Mouse (Mus musculus) midbrain, postnatal 0 days (tissue): Measurements from ENCODE around the gene Lrrc72. TPM values are rescaled to one million over a fixed set of nuclear protein-coding genes. Genes with fewer than 3 reads are reported as not detected.

ENCODE experiments used
- ATAC-seq: fragments of 200-750 bp; cut with Nextera tagmentation; 2 replicates; pipeline ENCODE4 v1.8.0; 2017; ENCODE audit warnings: moderate number of reproducible peaks, mild to moderate bottlenecking, moderate TSS enrichment, moderate library complexity; ENCODE audit not compliant: low FRiP score
- DNase-seq: peaks from one replicate; pipeline ENCODE4 v3.0.0-alpha.2; 2015; ENCODE audit warnings: low spot score
- H3K27ac ChIP-seq: fragments of 300-500 bp; sonication (generic); 2 replicates; pipeline ENCODE4 v1.5.1; 2014; ENCODE audit warnings: low read depth, mild to moderate bottlenecking, low read length, mixed read lengths
- H3K27me3 ChIP-seq: fragments of 300-500 bp; sonication (generic); 2 replicates; pipeline ENCODE4 v1.6.1; 2014; ENCODE audit warnings: low read length, control low read depth, mixed read lengths; ENCODE audit not compliant: insufficient read depth
- H3K36me3 ChIP-seq: fragments of 300-500 bp; sonication (generic); 2 replicates; pipeline ENCODE4 v1.6.1; 2014; ENCODE audit warnings: low read length, control low read depth, mixed read lengths; ENCODE audit not compliant: insufficient read depth
- H3K4me1 ChIP-seq: fragments of 300-500 bp; sonication (generic); 2 replicates; pipeline ENCODE4 v1.6.1; 2014; ENCODE audit warnings: mild to moderate bottlenecking, control low read depth, antibody characterized with exemption, low read length, mixed read lengths; ENCODE audit not compliant: insufficient read depth
- H3K4me2 ChIP-seq: fragments of 300-500 bp; sonication (generic); 2 replicates; pipeline ENCODE4 v1.6.1; 2014; ENCODE audit warnings: low read depth, mild to moderate bottlenecking, low read length, mixed read lengths; ENCODE audit not compliant: poor library complexity, severe bottlenecking
- H3K4me3 ChIP-seq: fragments of 300-500 bp; sonication (generic); 2 replicates; pipeline ENCODE4 v1.5.1; 2014; ENCODE audit warnings: low read depth, mild to moderate bottlenecking, low read length, moderate library complexity
- H3K9ac ChIP-seq: fragments of 300-500 bp; sonication (generic); replicated peaks from 2 replicates; pipeline ENCODE4 v1.6.1; 2014; ENCODE audit warnings: mild to moderate bottlenecking, low read length, moderate library complexity, mixed read lengths; ENCODE audit not compliant: poor library complexity, severe bottlenecking
- H3K9me3 ChIP-seq: fragments of 300-500 bp; sonication (generic); 2 replicates; pipeline ENCODE4 v1.6.1; 2016; ENCODE audit warnings: low read length, control low read depth
- CTCF ChIP-seq: IDR thresholded peaks from 2 replicates; pipeline ENCODE4 v1.5.1; 2016; ENCODE audit warnings: antibody characterized with exemption, mild to moderate bottlenecking
- WGBS: fragments of 180-500 bp; shearing (Covaris S2); extraction: QIAGEN DNeasy Blood & Tissue Kit; methylation state at CpG from one replicate; pipeline ENCODE4 v1.1.7; 2014; 5-methylcytosine and 5-hydroxymethylcytosine counted together
- polyA plus RNA-seq: library from polyadenylated mRNA; unstranded; fragments of >200 nt; fragmentation: Nextera tagmentation; extraction: Ambion mirVana; gene quantifications from 2 replicates; pipeline ENCODE4 v1.2.1, GENCODE M21; 2015
- total RNA-seq: library from RNA; depleted of rRNA; stranded (reverse); fragments of >200 nt; gene quantifications from 2 replicates; pipeline ENCODE4 v1.2.3, GENCODE M21; 2014; rRNA removed

The Lrrc72 gene
- total and polyA plus RNA-seq, 2 experiments from 2014 or later = not detected

DNA sequence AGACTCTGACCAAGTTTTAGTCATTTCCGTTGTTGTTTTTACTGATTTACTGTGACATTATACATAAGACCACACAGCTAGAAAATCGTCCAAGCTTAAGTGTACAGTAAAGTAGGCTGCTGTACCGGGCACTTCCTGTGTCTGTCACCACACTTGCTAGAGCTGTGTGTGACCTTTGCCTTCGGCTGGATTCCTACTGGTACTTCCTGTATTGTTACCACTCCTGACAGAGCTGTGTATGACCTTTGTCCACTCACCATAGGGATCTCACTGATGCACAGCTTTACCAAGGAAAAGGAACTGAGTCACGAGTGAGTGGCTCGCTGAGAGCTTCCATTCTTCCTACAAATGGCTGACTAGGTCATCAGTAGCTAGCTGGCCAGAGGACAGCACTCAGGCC lies 66.1 kb downstream of the Lrrc72 start:
- Histone ChIP-seq H3K36me3 (peaks cover 59% of the 10 kb centered on the region), H3K27me3 (no peaks in the 10 kb centered on the region), H3K9ac (no peak overlapping the region), H3K9me3 (no peaks in the 10 kb centered on the region), H3K4me1 (no peaks in the 10 kb centered on the region), H3K4me2 (no peak overlapping the region), H3K4me3 (no peak overlapping the region), H3K27ac (no peak overlapping the region)
- WGBS = 88% methylated on average over 6 of the region's 6 CpGs
- TF ChIP-seq CTCF = no peak
- ATAC-seq = no peak
- DNase-seq = no peak

DNA sequence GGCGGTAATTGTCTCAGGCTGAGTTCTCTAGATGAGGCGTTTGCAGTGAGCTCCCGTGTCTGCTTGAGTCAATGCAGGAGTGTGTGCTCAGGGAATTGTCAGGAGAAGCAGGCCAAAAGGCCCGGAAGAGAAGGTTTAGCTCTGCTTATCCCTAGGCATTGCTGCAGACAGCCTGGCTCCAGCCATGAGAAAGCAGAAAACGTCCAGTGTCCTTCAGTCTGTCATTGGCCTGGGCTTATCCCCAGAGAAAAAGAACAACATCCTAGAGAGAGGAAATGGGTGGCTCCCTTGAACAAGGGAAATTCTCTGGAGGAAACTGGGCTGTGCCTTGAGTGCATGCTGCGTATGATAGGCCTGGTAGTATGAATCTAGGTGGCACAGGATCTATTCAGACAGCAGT lies 70.6 kb downstream of the Lrrc72 start:
- ATAC-seq (no peak), DNase-seq (no peak)
- Histone ChIP-seq H3K9ac (no peak overlapping the region), H3K9me3 (no peaks in the 10 kb centered on the region), H3K4me1 (no peaks in the 10 kb centered on the region), H3K4me2 (no peak overlapping the region), H3K27ac (no peak overlapping the region), H3K4me3 (no peak overlapping the region), H3K36me3 (peaks cover 45% of the 10 kb centered on the region), H3K27me3 (no peaks in the 10 kb centered on the region)
- no peak for TF ChIP-seq CTCF
- WGBS = 83% methylated on average over 6 of the region's 6 CpGs

DNA sequence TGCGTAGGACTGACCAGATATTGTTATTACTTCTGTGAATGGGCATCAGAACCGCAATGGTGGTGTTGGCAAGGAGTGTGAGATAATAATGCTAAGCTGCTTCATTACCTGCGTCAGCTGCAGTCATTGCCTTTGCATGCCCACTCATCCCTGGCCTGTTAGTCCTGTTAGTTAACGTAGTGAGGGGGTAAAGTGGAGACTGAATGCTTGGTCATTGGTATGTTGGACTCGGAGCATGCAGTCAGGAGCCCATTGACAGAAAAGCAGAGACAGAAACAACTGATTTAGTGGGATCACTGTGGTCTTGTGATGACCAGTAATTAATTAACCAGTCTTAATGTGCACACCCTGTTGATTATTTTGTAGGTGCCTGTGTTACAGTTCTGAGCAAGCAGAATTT lies 76.0 kb downstream of the Lrrc72 start:
- Histone ChIP-seq H3K4me2 (no peak overlapping the region), H3K36me3 (peaks cover 47% of the 10 kb centered on the region), H3K4me1 (no peaks in the 10 kb centered on the region), H3K9me3 (no peaks in the 10 kb centered on the region), H3K4me3 (no peak overlapping the region), H3K27ac (no peak overlapping the region), H3K27me3 (no peaks in the 10 kb centered on the region), H3K9ac (no peak overlapping the region)
- no peak for DNase-seq
- no peak for ATAC-seq
- TF ChIP-seq CTCF = no peak
- 95% methylated on average over 5 of the region's 5 CpGs for WGBS

DNA sequence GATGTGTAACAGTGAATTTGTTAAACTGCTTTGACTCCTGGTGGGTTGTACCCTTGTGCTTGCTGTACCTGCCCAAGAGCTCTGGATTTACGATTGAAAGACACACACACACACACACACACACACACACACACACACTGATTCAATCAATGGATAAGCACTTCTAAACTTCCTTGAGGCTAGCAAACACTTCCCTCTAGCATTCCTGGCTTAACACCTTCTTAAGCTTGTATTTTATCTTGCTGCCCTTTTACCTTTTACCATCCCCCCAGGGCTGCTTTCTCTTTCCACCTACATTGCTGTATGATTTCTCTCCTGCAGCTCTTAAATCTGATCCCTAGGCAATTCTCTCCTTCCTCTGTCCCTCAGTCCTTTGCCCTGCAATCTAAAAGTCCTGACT lies 87.9 kb downstream of the Lrrc72 start:
- Histone ChIP-seq H3K27ac (no peak overlapping the region), H3K9me3 (no peaks in the 10 kb centered on the region), H3K36me3 (peaks cover 5% of the 10 kb centered on the region), H3K4me3 (no peak overlapping the region), H3K4me2 (no peak overlapping the region), H3K4me1 (no peaks in the 10 kb centered on the region), H3K27me3 (no peaks in the 10 kb centered on the region), H3K9ac (no peak overlapping the region)
- 60% methylated on average over 1 of the region's 1 CpGs for WGBS
- DNase-seq (no peak), ATAC-seq (no peak)
- no peak for TF ChIP-seq CTCF

DNA sequence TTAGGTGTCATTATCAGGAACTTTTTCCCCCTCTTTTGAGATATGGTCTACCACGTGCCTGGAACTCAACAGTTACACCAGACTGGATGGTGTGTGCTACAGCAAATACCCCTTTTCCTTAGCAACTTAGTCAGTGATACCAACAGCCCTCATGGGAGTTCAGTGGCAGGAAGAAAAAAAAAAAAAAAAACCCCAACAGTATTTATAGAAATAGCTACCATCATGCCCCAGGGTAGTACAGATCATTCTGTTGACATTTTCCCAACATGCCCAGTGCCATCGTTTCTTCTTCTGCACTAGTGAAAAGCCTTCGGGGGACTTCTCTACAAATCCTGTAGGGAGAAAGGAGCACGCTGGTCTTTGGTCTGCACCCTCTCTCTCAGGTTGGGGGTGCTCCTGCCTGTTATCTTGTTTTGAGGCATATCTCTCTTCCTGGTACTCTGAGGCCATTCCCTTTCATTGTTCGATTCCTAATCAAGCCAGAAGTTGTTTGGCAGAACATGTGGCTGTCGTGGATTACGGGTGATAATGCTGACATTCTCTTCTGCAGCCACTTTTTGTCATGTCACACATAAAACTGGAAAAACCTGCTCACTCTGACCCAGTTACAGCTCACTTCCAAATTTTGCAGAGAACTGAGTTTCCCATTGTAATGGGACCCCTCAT lies 88.9 kb downstream of the Lrrc72 start:
- Histone ChIP-seq H3K36me3 (no peaks in the 10 kb centered on the region), H3K4me1 (no peaks in the 10 kb centered on the region), H3K9ac (no peak overlapping the region), H3K4me2 (no peak overlapping the region), H3K9me3 (no peaks in the 10 kb centered on the region), H3K27ac (no peak overlapping the region), H3K27me3 (no peaks in the 10 kb centered on the region), H3K4me3 (no peak overlapping the region)
- no peak for TF ChIP-seq CTCF
- no peak for DNase-seq
- WGBS = 87% methylated on average over 7 of the region's 7 CpGs
- no peak for ATAC-seq

Other genes starting within 250 kb of the Lrrc72 start
- 293 and 335 TPM in 2 replicates for gene Tspan13, start 210.9 kb downstream of the Lrrc72 start, total RNA-seq
- gene Tspan13, start 210.9 kb downstream of the Lrrc72 start, polyA plus RNA-seq = 420 and 425 TPM in 2 replicates
- gene Ankmy2, start 96.3 kb downstream of the Lrrc72 start, total RNA-seq = 64.6 and 81.2 TPM in 2 replicates
- 87.2 and 88.5 TPM in 2 replicates for gene Ankmy2, start 96.3 kb downstream of the Lrrc72 start, polyA plus RNA-seq
- 213 and 269 TPM in 2 replicates for gene Bzw2, start 95.3 kb downstream of the Lrrc72 start, total RNA-seq
- gene Bzw2, start 95.3 kb downstream of the Lrrc72 start, polyA plus RNA-seq = 276 and 301 TPM in 2 replicates
- gene Sostdc1, start 60.7 kb upstream of the Lrrc72 start, total RNA-seq = 4.7 and 10.4 TPM in 2 replicates
- gene Sostdc1, start 60.7 kb upstream of the Lrrc72 start, polyA plus RNA-seq = 6.0 and 6.7 TPM in 2 replicates
- 9.3 and 14.6 TPM in 2 replicates for gene Ispd, start 128.1 kb upstream of the Lrrc72 start, total RNA-seq
- 11.4 and 11.9 TPM in 2 replicates for gene Ispd, start 128.1 kb upstream of the Lrrc72 start, polyA plus RNA-seq
- 1.4 and 4.8 TPM in 2 replicates for gene D630036H23Rik, start 128.8 kb upstream of the Lrrc72 start, total RNA-seq
- gene D630036H23Rik, start 128.8 kb upstream of the Lrrc72 start, polyA plus RNA-seq = 3.1 and 3.2 TPM in 2 replicates